Mouse (Mus musculus) limb, embryonic 13.5 days (tissue): ENCODE measurements around the gene Igdcc3. TPM values are rescaled to one million over a fixed set of nuclear protein-coding genes. Genes with fewer than 3 reads are reported as not detected.
"Not testable (repeated sequence)": the region's sequence is repeated elsewhere in the genome, so short reads cannot be mapped to it uniquely, and the experiment has no call there.

Experiments
- ATAC-seq: fragments of 200-750 bp; cut with Nextera tagmentation; 2 replicates; pipeline ENCODE4 v1.8.0; 2017; ENCODE audit warnings: low read depth, moderate number of reproducible peaks, moderate TSS enrichment; ENCODE audit not compliant: low FRiP score
- H3K27ac ChIP-seq: fragments of 300-500 bp; sonication (generic); 2 replicates; pipeline ENCODE4 v1.5.1; 2015; ENCODE audit warnings: inconsistent platforms, mild to moderate bottlenecking, moderate library complexity
- H3K27me3 ChIP-seq: fragments of 300-500 bp; sonication (generic); 2 replicates; pipeline ENCODE4 v1.6.1; 2015; ENCODE audit warnings: mild to moderate bottlenecking, inconsistent platforms
- H3K36me3 ChIP-seq: fragments of 300-500 bp; sonication (generic); 2 replicates; pipeline ENCODE4 v1.6.1; 2015; ENCODE audit warnings: inconsistent platforms, mild to moderate bottlenecking, moderate library complexity
- H3K4me1 ChIP-seq: fragments of 300-500 bp; sonication (generic); 2 replicates; pipeline ENCODE4 v1.6.1; 2015; ENCODE audit warnings: inconsistent platforms
- H3K4me2 ChIP-seq: fragments of 300-500 bp; sonication (generic); replicated peaks from 2 replicates; pipeline ENCODE4 v1.6.1; 2015; ENCODE audit warnings: inconsistent platforms, mild to moderate bottlenecking, moderate library complexity
- H3K4me3 ChIP-seq: fragments of 300-500 bp; sonication (generic); 2 replicates; pipeline ENCODE4 v1.5.1; 2015; ENCODE audit warnings: moderate library complexity, mild to moderate bottlenecking, inconsistent platforms
- H3K9ac ChIP-seq: fragments of 300-500 bp; sonication (generic); 2 replicates; pipeline ENCODE4 v1.6.1; 2015; ENCODE audit warnings: mild to moderate bottlenecking, inconsistent platforms
- H3K9me3 ChIP-seq: fragments of 300-500 bp; sonication (generic); 2 replicates; pipeline ENCODE4 v1.6.1; 2016; ENCODE audit warnings: inconsistent platforms
- WGBS: fragments of 180-500 bp; shearing (Covaris S2); methylation state at CpG from one replicate; pipeline ENCODE4 v1.1.7; 2015; 5-methylcytosine and 5-hydroxymethylcytosine counted together
- polyA plus RNA-seq: library from polyadenylated mRNA; unstranded; fragments of >200 nt; fragmentation: Nextera tagmentation; extraction: Ambion mirVana; gene quantifications from 2 replicates; pipeline ENCODE4 v1.2.1, GENCODE M21; 2015

Gene Igdcc3
- polyA plus RNA-seq, 1 experiment from 2014 or later = 1.2 TPM

DNA sequence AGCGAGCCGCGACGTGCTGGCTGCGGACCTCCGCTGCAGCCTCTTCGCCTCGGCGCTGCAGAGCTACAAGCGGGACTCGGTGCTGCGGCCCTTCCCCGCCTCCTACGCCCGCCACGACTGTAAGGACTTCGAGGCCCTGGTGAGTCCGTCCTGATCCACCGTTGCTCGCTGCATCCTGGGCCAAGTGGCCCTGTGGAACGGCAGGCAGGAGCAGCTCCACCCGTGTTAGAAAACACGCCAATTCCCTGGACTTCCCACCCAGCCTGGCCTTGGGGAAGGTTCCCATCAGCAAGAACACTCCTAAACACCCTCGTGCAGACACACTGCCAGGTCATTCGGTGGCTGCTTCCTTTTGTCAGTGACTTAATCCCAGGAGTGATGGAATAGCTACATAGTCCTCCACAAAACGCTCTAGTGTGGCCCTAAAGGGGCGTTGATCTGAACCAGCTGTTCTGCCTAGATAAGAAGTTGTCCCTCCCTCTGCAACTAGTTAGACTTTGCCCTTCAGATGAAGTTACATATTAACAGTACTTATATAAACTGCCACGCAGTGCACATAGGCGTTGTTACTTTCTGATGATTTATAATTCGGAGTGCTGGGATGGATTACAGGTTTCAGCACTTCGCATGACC, 74.6 kb downstream of the Igdcc3 start:
- Histone ChIP-seq H3K4me1 (peaks cover 13% of the 10 kb centered on the region; the same call in 1 of the 2 replicates), H3K9me3 (no peaks in the 10 kb centered on the region), H3K9ac (peak overlapping the region; percentile 86), H3K4me2 (peak overlapping the region; percentile 94), H3K27me3 (no peaks in the 10 kb centered on the region), H3K27ac (peak overlapping the region; percentile 77), H3K4me3 (peak overlapping the region; percentile 73), H3K36me3 (no peaks in the 10 kb centered on the region)
- 7% methylated on average over 31 of the region's 31 CpGs for WGBS
- peak; percentile 2; the same call in 1 of the 2 replicates for ATAC-seq

- Histone ChIP-seq H3K4me3 (no peak overlapping the region), H3K9ac (no peak overlapping the region), H3K36me3 (no peaks in the 10 kb centered on the region), H3K4me2 (peak overlapping the region; percentile 27; the same call in 1 of the 2 replicates), H3K4me1 (peaks cover 13% of the 10 kb centered on the region; the same call in 1 of the 2 replicates), H3K27me3 (no peaks in the 10 kb centered on the region), H3K9me3 (no peaks in the 10 kb centered on the region), H3K27ac (no peak overlapping the region)
- no peak for ATAC-seq
- 45% methylated on average over 8 of the region's 8 CpGs for WGBS
Observed at GRCm38 (mm10) chr9:65216972-65217371, 76.0 kb downstream of the Igdcc3 start.

- no peak for ATAC-seq
- H3K27me3 ChIP-seq = no peaks in the 10 kb centered on the region
Observed at GRCm38 (mm10) chr9:65217661-65218060, 76.7 kb downstream of the Igdcc3 start.

GRCm38 (mm10) chr9:65218916-65219315, 77.9 kb downstream of the Igdcc3 start:
- 54% methylated on average over 1 of the region's 1 CpGs for WGBS
- no peaks in the 10 kb centered on the region for H3K36me3 ChIP-seq
- ATAC-seq = no peak
- H3K9ac ChIP-seq = no peak overlapping the region
- H3K27ac ChIP-seq = no peak overlapping the region
- H3K9me3 ChIP-seq = no peaks in the 10 kb centered on the region
- peaks cover 13% of the 10 kb centered on the region; the same call in 1 of the 2 replicates for H3K4me1 ChIP-seq
- no peak overlapping the region for H3K4me2 ChIP-seq
- H3K27me3 ChIP-seq = no peaks in the 10 kb centered on the region
- H3K4me3 ChIP-seq = no peak overlapping the region

More at GRCm38 (mm10) chr9:65217661-65218060, 76.7 kb downstream of the Igdcc3 start:
- no peak overlapping the region for H3K4me2 ChIP-seq
- H3K36me3 ChIP-seq = no peaks in the 10 kb centered on the region
- H3K4me1 ChIP-seq = peaks cover 13% of the 10 kb centered on the region; the same call in 1 of the 2 replicates
- 55% methylated on average over 6 of the region's 6 CpGs for WGBS
- 0 out of 2 replicates have a peak overlapping the region, but pooled peaks have one; percentile 22 for H3K27ac ChIP-seq
- no peak overlapping the region for H3K4me3 ChIP-seq
- H3K9me3 ChIP-seq = no peaks in the 10 kb centered on the region
- H3K9ac ChIP-seq = no peak overlapping the region

DNA sequence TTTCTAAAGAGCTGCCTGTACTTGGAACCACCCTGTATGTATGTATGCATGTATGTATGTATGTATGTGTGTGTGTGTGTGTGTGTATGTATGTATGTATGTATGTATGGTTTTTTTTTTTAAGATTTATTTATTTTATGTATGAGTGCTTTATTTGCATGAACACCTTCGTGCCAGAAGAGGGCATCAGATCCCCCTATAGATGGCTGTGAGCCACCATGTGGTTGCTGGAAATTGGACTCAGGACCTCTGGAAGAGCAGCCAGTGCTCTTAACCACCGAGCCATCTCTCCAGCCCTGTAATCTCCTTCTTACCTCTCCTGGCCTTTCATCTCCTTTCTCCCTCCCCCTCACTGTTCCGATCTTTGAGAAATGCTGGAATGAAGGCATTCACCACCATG, 79.4 kb downstream of the Igdcc3 start:
- not testable (repeated sequence) for H3K4me2 ChIP-seq, H3K27me3 ChIP-seq, H3K36me3 ChIP-seq, H3K4me3 ChIP-seq, H3K27ac ChIP-seq, H3K9ac ChIP-seq, ATAC-seq, H3K9me3 ChIP-seq
- H3K4me1 ChIP-seq = peaks cover 12% of the 10 kb centered on the region; the same call in 1 of the 2 replicates
- WGBS = 38% methylated on average over 3 of the region's 3 CpGs

- Histone ChIP-seq H3K9me3 (no peaks in the 10 kb centered on the region), H3K4me3 (no peak overlapping the region), H3K9ac (no peak overlapping the region), H3K27ac (no peak overlapping the region), H3K4me1 (no peaks in the 10 kb centered on the region), H3K36me3 (peaks cover 8% of the 10 kb centered on the region; the same call in 1 of the 2 replicates), H3K4me2 (no peak overlapping the region), H3K27me3 (no peaks in the 10 kb centered on the region)
- 76% methylated on average over 6 of the region's 6 CpGs for WGBS
- no peak for ATAC-seq
Observed at GRCm38 (mm10) chr9:65223927-65224326, 82.9 kb downstream of the Igdcc3 start.

GRCm38 (mm10) chr9:65225795-65226194, 84.8 kb downstream of the Igdcc3 start:
- no peak for ATAC-seq
- no peaks in the 10 kb centered on the region for H3K4me1 ChIP-seq
- H3K36me3 ChIP-seq = peaks cover 15% of the 10 kb centered on the region
- H3K4me3 ChIP-seq = no peak overlapping the region
- no peaks in the 10 kb centered on the region for H3K9me3 ChIP-seq
- no peak overlapping the region for H3K27ac ChIP-seq
- WGBS = 33% methylated on average over 4 of the region's 4 CpGs
- no peak overlapping the region for H3K4me2 ChIP-seq
- no peaks in the 10 kb centered on the region for H3K27me3 ChIP-seq
- no peak overlapping the region for H3K9ac ChIP-seq

DNA sequence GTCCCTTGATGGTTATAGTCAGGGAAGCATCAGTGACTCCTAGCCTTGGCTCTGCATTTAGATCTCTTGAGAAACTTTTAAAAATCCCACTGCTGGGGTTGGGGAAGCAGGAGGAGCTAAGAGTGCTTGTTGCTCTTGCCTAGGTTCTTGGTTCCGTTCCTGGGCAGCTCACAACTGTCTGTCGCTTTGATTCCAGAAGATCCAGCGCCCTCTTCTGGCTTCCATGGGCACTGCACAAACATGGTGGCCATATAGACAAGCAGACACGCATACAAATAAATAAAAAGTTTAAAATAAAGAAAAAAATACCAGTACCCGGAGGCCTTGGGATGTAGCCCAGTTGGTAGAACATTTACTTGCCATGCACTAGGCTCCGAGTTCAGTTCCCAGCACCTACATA, 89.3 kb downstream of the Igdcc3 start:
- Histone ChIP-seq H3K4me3 (no peak overlapping the region), H3K27ac (no peak overlapping the region), H3K4me1 (no peaks in the 10 kb centered on the region), H3K27me3 (no peaks in the 10 kb centered on the region), H3K4me2 (no peak overlapping the region), H3K36me3 (peaks cover 20% of the 10 kb centered on the region), H3K9ac (no peak overlapping the region), H3K9me3 (no peaks in the 10 kb centered on the region)
- ATAC-seq = no peak
- 77% methylated on average over 6 of the region's 6 CpGs for WGBS

DNA sequence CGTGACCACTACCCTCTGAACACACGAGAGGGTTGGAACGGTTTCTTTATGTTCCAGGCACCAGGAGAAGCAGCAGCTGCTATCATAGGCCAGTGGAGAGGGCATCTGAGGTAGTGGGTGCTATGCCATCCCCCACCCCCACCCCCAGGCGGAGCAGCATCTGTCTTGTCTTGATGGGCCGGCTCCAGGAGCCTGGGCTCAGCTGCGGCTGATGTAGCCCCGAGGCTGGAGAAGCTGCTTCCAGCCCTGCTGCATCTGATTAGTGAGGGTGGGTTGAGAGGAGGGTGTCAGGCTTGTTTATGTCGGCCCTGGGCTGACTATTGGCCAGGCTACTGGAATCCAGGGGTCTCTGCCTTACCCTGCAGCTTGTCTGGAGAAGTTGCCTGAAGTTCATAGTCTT, 90.3 kb downstream of the Igdcc3 start:
- no peaks in the 10 kb centered on the region for H3K27me3 ChIP-seq
- no peak overlapping the region for H3K9ac ChIP-seq
- H3K4me1 ChIP-seq = no peaks in the 10 kb centered on the region
- H3K27ac ChIP-seq = no peak overlapping the region
- no peak overlapping the region for H3K4me3 ChIP-seq
- H3K36me3 ChIP-seq = peaks cover 19% of the 10 kb centered on the region
- H3K9me3 ChIP-seq = no peaks in the 10 kb centered on the region
- H3K4me2 ChIP-seq = no peak overlapping the region
- no peak for ATAC-seq
- 36% methylated on average over 8 of the region's 8 CpGs for WGBS

DNA sequence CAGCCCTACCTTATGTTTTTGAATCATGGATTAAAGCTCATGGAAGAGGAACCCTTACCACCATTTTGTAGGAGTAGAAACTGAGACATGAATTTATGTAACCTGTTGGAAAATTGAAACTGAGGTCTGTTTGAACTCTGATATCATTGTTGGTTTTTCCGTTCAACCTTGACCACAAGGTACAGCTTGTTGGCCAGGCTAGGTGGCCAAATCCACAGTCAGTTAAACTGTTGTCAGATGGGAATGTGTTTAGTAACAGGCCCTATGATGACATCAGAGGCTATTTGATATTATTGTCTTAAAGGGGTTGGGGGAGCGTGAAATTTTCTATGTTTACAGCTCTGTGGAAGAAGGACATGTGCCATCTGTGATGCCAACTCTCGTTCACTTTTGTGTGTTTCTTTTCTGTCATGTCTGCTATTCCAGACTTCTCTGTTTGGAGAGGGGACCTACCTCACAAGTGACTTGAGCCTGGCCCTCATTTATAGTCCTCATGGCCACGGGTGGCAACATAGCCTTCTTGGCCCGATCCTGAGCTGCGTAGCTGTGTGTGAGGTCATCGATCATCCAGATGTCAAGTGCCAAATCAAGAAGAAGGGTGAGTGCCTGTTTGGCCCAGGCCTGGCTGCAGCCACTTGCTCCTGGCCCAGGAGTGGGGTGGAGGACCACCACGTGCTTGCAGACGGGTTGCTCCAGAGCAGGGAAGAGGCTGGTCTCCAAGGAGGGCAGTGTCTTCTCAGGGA, 92.4 kb downstream of the Igdcc3 start:
- H3K4me2 ChIP-seq = no peak overlapping the region
- ATAC-seq = no peak
- H3K9me3 ChIP-seq = no peaks in the 10 kb centered on the region
- no peaks in the 10 kb centered on the region for H3K27me3 ChIP-seq
- peaks cover 16% of the 10 kb centered on the region for H3K36me3 ChIP-seq
- H3K4me1 ChIP-seq = peaks cover 5% of the 10 kb centered on the region
- no peak overlapping the region for H3K4me3 ChIP-seq
- WGBS = 86% methylated on average over 9 of the region's 9 CpGs
- H3K27ac ChIP-seq = no peak overlapping the region
- H3K9ac ChIP-seq = no peak overlapping the region

GRCm38 (mm10) chr9:65234734-65235133, 93.7 kb downstream of the Igdcc3 start:
- no peak for ATAC-seq
- Histone ChIP-seq H3K27me3 (no peaks in the 10 kb centered on the region), H3K4me3 (no peak overlapping the region), H3K27ac (no peak overlapping the region), H3K9ac (no peak overlapping the region), H3K36me3 (peaks cover 15% of the 10 kb centered on the region), H3K4me1 (peaks cover 9% of the 10 kb centered on the region), H3K9me3 (no peaks in the 10 kb centered on the region), H3K4me2 (no peak overlapping the region)
- 85% methylated on average over 3 of the region's 3 CpGs for WGBS
